Mouse (Mus musculus) adrenal gland, adult 10 weeks (tissue): Measurements from ENCODE around the gene Galnt13. TPM values are rescaled to one million over a fixed set of nuclear protein-coding genes. Genes with fewer than 3 reads are reported as not detected.

ENCODE experiments used
- polyA plus RNA-seq: library from polyadenylated mRNA; stranded (reverse); fragments of 350-450 nt; fragmentation: Illumina TruSeq; extraction: RNeasy Lipid Tissue Mini Kit (QIAGEN cat#74804); gene quantifications from one replicate; pipeline ENCODE4 v1.2.3, GENCODE M21; 2014; ENCODE audit warnings: low read depth, low replicate concordance

Gene Galnt13
- polyA plus RNA-seq: 0.64 TPM

GRCm38 (mm10) chr2:54435937-54436735 is at the start of gene Galnt13:
TSS of gene Galnt13 (plus strand) at chr2:54436317.

